8 mouse cellular contexts compared by ENCODE assay signal in genomic region chr1:7397807-7398446, GRCm38 (mm10).
DNase-seq lines count a peak whose midpoint lies in the region; ATAC-seq lines count a peak whose summit lies in the region.

No protein-coding gene starts in this region.

- peak; percentile 84 for ATAC-seq in CD4-positive, CD25-positive, alpha-beta regulatory T cell, adult 4 months
- ATAC-seq in heart, embryonic 14.5 days (ENCODE audit: insufficient number of reproducible peaks, insufficient read depth, low FRiP score, low read depth), result peak; percentile 97
- peak; percentile 93 for ATAC-seq in liver, embryonic 13.5 days (ENCODE audit: low read depth)
- ATAC-seq in stomach, embryonic 16.5 days (ENCODE audit: insufficient read depth, low FRiP score), result peak; percentile 97

- under 1% methylated on average over 40 of the region's 46 CpGs for WGBS in heart, embryonic 14.5 days
- WGBS in liver, embryonic 13.5 days (ENCODE audit: insufficient replicate concordance), result 0% methylated on average over 45 of the region's 46 CpGs
- under 1% methylated on average over 42 of the region's 46 CpGs for WGBS in stomach, embryonic 16.5 days

- no peaks in the 10 kb centered on the region for H3K36me3 ChIP-seq in heart, embryonic 14.5 days (ENCODE audit: control insufficient read depth, insufficient read depth, low read length)
- H3K36me3 ChIP-seq in liver, embryonic 13.5 days, result no peaks in the 10 kb centered on the region
- H3K36me3 ChIP-seq in stomach, embryonic 16.5 days (ENCODE audit: control insufficient read depth, insufficient read depth, low read length), result no peaks in the 10 kb centered on the region

- H3K9ac ChIP-seq in heart, embryonic 14.5 days (ENCODE audit: low read length), result peak overlapping the region; percentile 81
- peak overlapping the region; percentile 68 for H3K9ac ChIP-seq in liver, embryonic 13.5 days
- peak overlapping the region; percentile 86 for H3K9ac ChIP-seq in stomach, embryonic 16.5 days (ENCODE audit: low read length)

- peak overlapping the region; percentile 79 to 80 for H3K27ac ChIP-seq in heart, embryonic 14.5 days (replicated peaks in 1 of 2; ENCODE audit: control insufficient read depth in 1 of 2, insufficient read depth in 1 of 2, low read depth in 2 of 2, low read length in 2 of 2)
- H3K27ac ChIP-seq in liver, embryonic 13.5 days, result peak overlapping the region; percentile 64
- H3K27ac ChIP-seq in stomach, embryonic 16.5 days (ENCODE audit: low read length), result peak overlapping the region; percentile 86

- peak overlapping the region; percentile 77 for H3K4me2 ChIP-seq in heart, embryonic 14.5 days (ENCODE audit: low read length)
- peak overlapping the region; percentile 89 for H3K4me2 ChIP-seq in liver, embryonic 13.5 days
- H3K4me2 ChIP-seq in stomach, embryonic 16.5 days (ENCODE audit: low read depth, low read length), result peak overlapping the region; percentile 76

- no peaks in the 10 kb centered on the region for H3K4me1 ChIP-seq in heart, embryonic 14.5 days (ENCODE audit: control insufficient read depth in 2 of 2, insufficient read depth in 2 of 2, low read length in 2 of 2)
- peaks cover 11% of the 10 kb centered on the region for H3K4me1 ChIP-seq in liver, embryonic 13.5 days (replicated peaks)
- H3K4me1 ChIP-seq in stomach, embryonic 16.5 days (ENCODE audit: control insufficient read depth, insufficient read depth, low read length), result no peaks in the 10 kb centered on the region

- no peaks in the 10 kb centered on the region for H3K27me3 ChIP-seq in heart, embryonic 14.5 days (ENCODE audit: control insufficient read depth, insufficient read depth, low read length)
- H3K27me3 ChIP-seq in liver, embryonic 13.5 days, result no peaks in the 10 kb centered on the region
- no peaks in the 10 kb centered on the region for H3K27me3 ChIP-seq in stomach, embryonic 16.5 days (ENCODE audit: control insufficient read depth, insufficient read depth, low read length)

- peak; percentile 96 for DNase-seq in c-Kit-negative CD71-positive TER-119-positive erythroid progenitor cells, embryonic 14.5 days (ENCODE audit: low read depth, low spot score)
- DNase-seq in fibroblast of lung, adult 2 months (ENCODE audit: low read depth), result peak; percentile 96
- peak; percentile 99 for DNase-seq in kidney, postnatal 14 days
- peak; percentile 93 for DNase-seq in liver, embryonic 13.5 days
- peak; percentile 99 for DNase-seq in neural tube, embryonic 10.5 days (ENCODE audit: extremely low spot score, low spot score)

- H3K9me3 ChIP-seq in heart, embryonic 14.5 days (ENCODE audit: control insufficient read depth, low read length), result no peaks in the 10 kb centered on the region
- H3K9me3 ChIP-seq in liver, embryonic 13.5 days (replicated peaks), result no peaks in the 10 kb centered on the region
- no peaks in the 10 kb centered on the region for H3K9me3 ChIP-seq in stomach, embryonic 16.5 days (replicated peaks; ENCODE audit: control insufficient read depth, low read length)

- peak overlapping the region; percentile 79 to 98 for H3K4me3 ChIP-seq in heart, embryonic 14.5 days (ENCODE audit: control insufficient read depth in 1 of 2, insufficient read depth in 1 of 2, low read depth in 1 of 2, low read length in 2 of 2)
- peak overlapping the region; percentile 75 for H3K4me3 ChIP-seq in liver, embryonic 13.5 days (replicated peaks)
- H3K4me3 ChIP-seq in stomach, embryonic 16.5 days (replicated peaks; ENCODE audit: low read length), result peak overlapping the region; percentile 93

Comparison
In these comparisons a context has a peak if more than half of its experiments do, and no peak if none do; other contexts are left out.
1. Peak in every context shown above with its lines: DNase-seq, ATAC-seq, H3K4me3 ChIP-seq and H3K27ac ChIP-seq.